Mouse (Mus musculus): Measurements from ENCODE around the gene Ccdc33.

- TF ChIP-seq CHD2 (IDR thresholded peaks at IDR 0.05; ENCODE audit: low read depth, low read length) (no peak), HCFC1 (IDR thresholded peaks at IDR 0.05; ENCODE audit: borderline replicate concordance, insufficient read depth, low read length) (no peak)
Measured at GRCm38 (mm10) chr9:58112866-58113278, 5.8 kb downstream of the Ccdc33 start.
